Mouse (Mus musculus) bone marrow, adult 2 months (tissue): ENCODE data around the gene BB287469.
"Not testable (repeated sequence)": the region's sequence is repeated elsewhere in the genome, so short reads cannot be mapped to it uniquely, and the experiment has no call there.

Source experiments
- CTCF ChIP-seq: fragments of 200-500 bp; IDR thresholded peaks from 2 replicates; pipeline ENCODE4 v1.5.1; 2011; ENCODE audit warnings: low read length, control low read depth; ENCODE audit not compliant: control insufficient read depth, insufficient read depth
- POLR2A ChIP-seq: fragments of 200-500 bp; IDR thresholded peaks from 2 replicates; pipeline ENCODE4 v1.6.1; 2011; ENCODE audit warnings: low read depth, mild to moderate bottlenecking, control low read depth, low read length, borderline replicate concordance; ENCODE audit not compliant: control insufficient read depth

DNA sequence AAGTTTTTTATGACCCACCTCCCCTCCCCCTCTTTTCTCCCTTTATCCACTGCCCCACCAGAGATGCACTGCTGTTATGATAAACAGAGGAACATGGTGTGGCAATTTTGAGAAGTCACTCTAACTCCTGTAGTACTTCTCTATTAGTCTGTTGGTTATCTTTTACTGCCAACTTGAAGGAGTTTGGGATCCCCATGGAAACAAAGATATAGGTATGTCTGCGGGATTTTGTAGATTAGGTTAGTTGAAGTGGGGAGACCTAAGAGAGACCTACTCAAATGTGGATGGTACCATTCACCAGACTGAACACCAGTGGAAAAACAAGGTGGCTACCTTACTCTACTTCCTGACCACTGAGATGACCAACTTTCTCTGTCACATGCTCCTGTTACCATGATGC, 39.7 kb downstream of the BB287469 start:
- not testable (repeated sequence) for TF ChIP-seq POLR2A, CTCF
